Mouse (Mus musculus) MEL-GATA-1-ER (cell line): ENCODE measurements at regions not wholly inside any gene's neighbourhood (a gene's known extent, or its start where the extent isn't known, plus 50 kb on each side); places are given as distances from the start of the nearest gene placed in this dataset.

Experiments used
- DNase-seq: peaks from one replicate; pipeline ENCODE4 v3.0.0-alpha.2; 2012; ENCODE audit warnings: low read depth; ENCODE audit errors: extremely low read depth

GRCm38 (mm10) chr2:117962531-117962930, 149.1 kb upstream of the Thbs1 start:
- DNase-seq: no peak

- DNase-seq: no peak
Measured at GRCm38 (mm10) chr2:117963526-117963925, 148.2 kb upstream of the Thbs1 start.

- DNase-seq: no peak
Measured at GRCm38 (mm10) chr2:117965758-117966157, 145.9 kb upstream of the Thbs1 start.

- DNase-seq: no peak
Measured at GRCm38 (mm10) chr2:117968731-117969130, 142.9 kb upstream of the Thbs1 start.

- DNase-seq: no peak
Measured at GRCm38 (mm10) chr2:117970631-117971030, 141.0 kb upstream of the Thbs1 start.

- DNase-seq: no peak
Measured at GRCm38 (mm10) chr2:117977033-117977432, 134.6 kb upstream of the Thbs1 start.

- no peak for DNase-seq
Measured at GRCm38 (mm10) chr2:117980856-117981255, 130.8 kb upstream of the Thbs1 start.

GRCm38 (mm10) chr2:117984569-117984968, 127.1 kb upstream of the Thbs1 start:
- no peak for DNase-seq

GRCm38 (mm10) chr2:117987426-117988215, 124.1 kb upstream of the Thbs1 start:
- no peak for DNase-seq

GRCm38 (mm10) chr2:117988396-117989173, 123.1 kb upstream of the Thbs1 start:
- no peak for DNase-seq

- no peak for DNase-seq
Measured at GRCm38 (mm10) chr2:117989215-117989614, 122.5 kb upstream of the Thbs1 start.

- no peak for DNase-seq
Measured at GRCm38 (mm10) chr2:117996130-117997083, 115.3 kb upstream of the Thbs1 start.

GRCm38 (mm10) chr2:117999641-118000040, 112.0 kb upstream of the Thbs1 start:
- DNase-seq: no peak

GRCm38 (mm10) chr2:118004191-118004590, 107.5 kb upstream of the Thbs1 start:
- DNase-seq: no peak

GRCm38 (mm10) chr2:118007539-118008427, 103.9 kb upstream of the Thbs1 start:
- no peak for DNase-seq

GRCm38 (mm10) chr2:118011679-118012078, 100.0 kb upstream of the Thbs1 start:
- no peak for DNase-seq

- no peak for DNase-seq
Measured at GRCm38 (mm10) chr2:118012211-118012610, 99.5 kb upstream of the Thbs1 start.

- DNase-seq: no peak
Measured at GRCm38 (mm10) chr2:118013156-118013555, 98.5 kb upstream of the Thbs1 start.

- DNase-seq: no peak
Measured at GRCm38 (mm10) chr2:118015182-118015581, 96.5 kb upstream of the Thbs1 start.
